Mouse (Mus musculus) ES-E14 (cell line): ENCODE measurements at regions not wholly inside any gene's neighbourhood (a gene's known extent, or its start where the extent isn't known, plus 50 kb on each side); places are given as distances from the start of the nearest gene placed in this dataset.
"Not testable (repeated sequence)": the region's sequence is repeated elsewhere in the genome, so short reads cannot be mapped to it uniquely, and the experiment has no call there.

Experiments
- DNase-seq: peaks from one replicate; pipeline ENCODE4 v3.0.0-alpha.2; 2013; ENCODE audit warnings: low read depth, low spot score
- H3K27ac ChIP-seq: 2 replicates; pipeline ENCODE4 v1.5.1; 2012; ENCODE audit warnings: low read depth, mild to moderate bottlenecking, low read length, moderate library complexity, mixed read lengths; ENCODE audit not compliant: poor library complexity, insufficient read depth, severe bottlenecking
- H3K36me3 ChIP-seq: 2 replicates; pipeline ENCODE4 v1.6.1; 2012; ENCODE audit warnings: mild to moderate bottlenecking, low read length, moderate library complexity, mixed read lengths; ENCODE audit not compliant: control insufficient read depth, poor library complexity, insufficient read depth, severe bottlenecking
- H3K4me1 ChIP-seq, 2 experiments: fragments of 150-350 bp in 1 of 2; sonication (generic) in 1 of 2; 2 replicates each; pipeline ENCODE4 v1.6.1; 2012; ENCODE audit warnings: low read length in 2 of 2, mild to moderate bottlenecking in 1 of 2, mixed read lengths in 1 of 2; ENCODE audit not compliant: control insufficient read depth in 2 of 2, insufficient read depth in 2 of 2, poor library complexity in 1 of 2
- H3K4me3 ChIP-seq, 2 experiments: fragments of 150-350 bp in 1 of 2; sonication (generic) in 1 of 2; 2 replicates each; pipeline ENCODE4 v1.5.1; 2012; ENCODE audit warnings: low read length in 2 of 2, low read depth in 1 of 2, mild to moderate bottlenecking in 1 of 2, mixed read lengths in 1 of 2; ENCODE audit not compliant: insufficient read depth in 1 of 2, poor library complexity in 1 of 2, severe bottlenecking in 1 of 2
- H3K9ac ChIP-seq: 2 replicates; pipeline ENCODE4 v1.6.1; 2012; ENCODE audit warnings: low read depth, mild to moderate bottlenecking, low read length, mixed read lengths; ENCODE audit not compliant: poor library complexity, insufficient read depth, severe bottlenecking
- H3K9me3 ChIP-seq: fragments of 150-350 bp; sonication (generic); 2 replicates; pipeline ENCODE4 v1.6.1; 2012; ENCODE audit warnings: low read depth, mild to moderate bottlenecking, low read length; ENCODE audit not compliant: control insufficient read depth, insufficient read depth
- CHD2 ChIP-seq: IDR thresholded peaks from 2 replicates; pipeline ENCODE4 v1.6.1; 2014; ENCODE audit warnings: mild to moderate bottlenecking, low read depth, low read length, inconsistent platforms
- HCFC1 ChIP-seq: IDR thresholded peaks from 2 replicates; pipeline ENCODE4 v1.6.1; 2012; ENCODE audit warnings: low read length, inconsistent platforms, borderline replicate concordance; ENCODE audit not compliant: insufficient read depth
- MAFK ChIP-seq: IDR thresholded peaks from 2 replicates; pipeline ENCODE4 v1.6.1; 2014; ENCODE audit warnings: mild to moderate bottlenecking, low read depth, low read length, inconsistent platforms; ENCODE audit not compliant: insufficient read depth
- ZC3H11A ChIP-seq: IDR thresholded peaks from 2 replicates; pipeline ENCODE4 v1.6.1; 2012; ENCODE audit warnings: low read depth, mild to moderate bottlenecking, inconsistent platforms, low read length, borderline replicate concordance
- ZNF384 ChIP-seq: IDR thresholded peaks from 2 replicates; pipeline ENCODE4 v1.6.1; 2012; ENCODE audit warnings: low read depth, low read length, inconsistent platforms
- in situ Hi-C, 2 experiments: fragments of 600-800 bp; cut with MboI; formaldehyde crosslinking; loops; one replicate each; pipeline ENCODE4 v1.15.1; 2025; ENCODE audit warnings: low sequenced_read_pairs in 2 of 2, inconsistent platforms in 1 of 2; ENCODE audit not compliant: unreplicated experiment in 2 of 2

GRCm38 (mm10) chr14:36288697-36289286, 194.1 kb downstream of the 4930474N05Rik start:
- TF ChIP-seq HCFC1: no peak
- no peak for TF ChIP-seq ZC3H11A
- TF ChIP-seq MAFK: no peak
- no peak for TF ChIP-seq CHD2
- TF ChIP-seq ZNF384: no peak
- no peaks in the 10 kb centered on the region for H3K4me1 ChIP-seq
- H3K36me3 ChIP-seq: no peaks in the 10 kb centered on the region

DNA sequence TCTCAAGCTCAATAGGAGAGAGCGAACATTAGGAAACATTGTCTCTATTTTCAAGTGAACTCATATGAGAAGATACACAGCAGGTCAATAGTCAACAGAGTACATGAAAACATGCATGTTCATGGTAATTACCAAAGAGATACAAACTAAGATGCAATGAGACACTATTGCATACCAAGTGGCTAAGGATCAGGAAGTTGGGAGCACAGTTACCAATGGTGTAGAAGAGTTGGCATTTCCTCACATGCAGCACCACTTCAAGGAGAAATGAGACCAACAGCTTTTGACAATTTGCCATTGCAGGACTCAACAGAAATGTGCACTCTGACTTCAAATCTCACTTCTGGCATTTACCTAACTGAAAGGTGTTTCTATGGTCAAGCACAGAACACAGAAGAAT, 215.6 kb downstream of the 4930474N05Rik start:
- no peaks in the 10 kb centered on the region for H3K9me3 ChIP-seq
- H3K4me3 ChIP-seq: no peak overlapping the region
- H3K9ac ChIP-seq: no peak overlapping the region
- no peaks in the 10 kb centered on the region for H3K36me3 ChIP-seq
- in situ Hi-C loops: no loop called here
- H3K27ac ChIP-seq: no peak overlapping the region
- DNase-seq: no peak
- no peaks in the 10 kb centered on the region for H3K4me1 ChIP-seq
- TF ChIP-seq ZNF384: no peak
- no peak for TF ChIP-seq CHD2
- no peak for TF ChIP-seq ZC3H11A
- TF ChIP-seq MAFK: no peak
- TF ChIP-seq HCFC1: no peak

More at GRCm38 (mm10) chr14:36288697-36289286, 194.1 kb downstream of the 4930474N05Rik start:
- no peak overlapping the region for H3K9ac ChIP-seq
- no peak overlapping the region for H3K27ac ChIP-seq
- no peak for DNase-seq
- H3K4me3 ChIP-seq: no peak overlapping the region
- no peaks in the 10 kb centered on the region for H3K9me3 ChIP-seq
- in situ Hi-C loops: no loop called here

GRCm38 (mm10) chr14:36314673-36315072, 220.0 kb downstream of the 4930474N05Rik start:
- H3K9ac ChIP-seq, H3K4me3 ChIP-seq, in situ Hi-C loops, H3K36me3 ChIP-seq, H3K9me3 ChIP-seq, DNase-seq, H3K27ac ChIP-seq, H3K4me1 ChIP-seq: not testable (repeated sequence)

DNA sequence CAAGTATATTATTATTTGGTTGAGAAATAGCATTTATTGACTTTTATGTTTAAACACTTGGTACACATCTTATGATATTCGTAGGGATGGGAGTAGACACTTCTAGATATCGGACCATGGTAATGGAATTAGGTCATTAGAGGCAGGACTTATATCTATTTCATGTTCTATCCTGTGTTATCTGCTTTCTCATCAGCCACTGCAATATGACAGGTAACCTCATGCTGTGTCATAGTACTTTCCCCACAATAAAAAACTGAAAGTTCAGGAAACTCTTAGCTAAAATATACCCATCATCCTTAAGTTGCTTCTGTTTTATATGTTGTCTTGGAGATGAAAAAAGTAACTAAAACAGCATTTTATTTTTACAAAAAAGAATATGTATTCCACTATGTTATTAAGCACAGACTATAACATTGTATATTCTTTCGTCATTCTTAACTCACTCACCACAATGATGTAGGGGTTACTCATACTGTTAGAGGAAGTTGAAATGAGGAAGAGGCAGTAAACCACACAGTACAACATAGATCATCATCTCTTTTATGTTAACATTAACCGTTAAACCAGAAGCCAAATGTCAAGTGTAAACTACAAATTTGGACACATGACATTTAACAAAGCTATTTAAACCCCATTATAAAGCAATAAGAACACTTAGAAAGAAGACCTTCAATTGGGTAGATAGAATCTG, 221.8 kb downstream of the 4930474N05Rik start:
- TF ChIP-seq ZC3H11A (no peak), CHD2 (no peak), HCFC1 (no peak), MAFK (no peak), ZNF384 (no peak)
- H3K36me3 ChIP-seq: no peaks in the 10 kb centered on the region
- H3K4me3 ChIP-seq: no peak overlapping the region
- no peaks in the 10 kb centered on the region for H3K9me3 ChIP-seq
- in situ Hi-C loops: no loop called here
- no peaks in the 10 kb centered on the region for H3K4me1 ChIP-seq
- no peak overlapping the region for H3K9ac ChIP-seq
- DNase-seq: no peak
- no peak overlapping the region for H3K27ac ChIP-seq

DNA sequence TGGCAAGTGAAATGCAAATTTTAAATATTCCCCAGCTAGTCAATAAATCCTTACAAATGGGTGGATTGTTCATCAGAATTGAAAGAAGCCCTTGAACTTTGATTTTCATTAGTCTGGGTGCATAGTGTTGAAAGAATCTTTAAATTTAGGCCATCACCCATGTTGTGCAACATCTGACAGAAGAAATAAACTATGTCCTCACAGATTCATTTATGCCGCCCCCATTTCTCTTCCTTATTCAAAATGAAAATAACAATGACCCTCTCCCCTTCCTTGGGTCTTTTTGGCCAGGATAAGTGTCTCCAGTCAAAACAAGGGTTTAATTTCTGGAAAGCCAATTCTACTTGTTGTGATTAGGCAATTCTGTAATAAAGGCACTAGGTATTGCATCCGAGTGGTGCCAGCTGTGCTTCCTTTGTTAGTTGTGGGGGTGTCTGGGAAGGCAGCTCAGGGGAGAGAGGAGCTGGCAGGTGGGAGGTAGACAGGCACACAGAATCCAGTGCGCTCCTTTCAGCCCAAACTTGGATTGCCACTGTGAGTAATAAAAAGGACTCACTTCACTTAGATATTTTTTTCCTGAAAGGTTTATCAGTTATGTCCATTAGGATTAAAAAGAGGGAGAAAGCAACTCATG, 233.7 kb downstream of the 4930474N05Rik start:
- in situ Hi-C loops: no loop called here
- DNase-seq: no peak
- H3K9ac ChIP-seq: no peak overlapping the region
- no peaks in the 10 kb centered on the region for H3K9me3 ChIP-seq
- H3K4me3 ChIP-seq: no peak overlapping the region
- H3K36me3 ChIP-seq: no peaks in the 10 kb centered on the region
- no peak for TF ChIP-seq ZNF384
- TF ChIP-seq HCFC1: no peak
- TF ChIP-seq MAFK: no peak
- no peak for TF ChIP-seq CHD2
- TF ChIP-seq ZC3H11A: no peak
- H3K4me1 ChIP-seq: no peaks in the 10 kb centered on the region
- H3K27ac ChIP-seq: no peak overlapping the region
